Mouse (Mus musculus) adrenal gland, adult 18-20 months (tissue): ENCODE measurements around the gene Sh3rf1. TPM values are rescaled to one million over a fixed set of nuclear protein-coding genes. Genes with fewer than 3 reads are reported as not detected.
A peak's percentile ranks its signal among the peaks of the same experiment; 100 is the strongest.

Experiments used
- DNase-seq, 2 experiments: peaks; one replicate each; pipeline ENCODE4 v3.0.0; 2021 to 2022; ENCODE audit warnings: low spot score in 2 of 2
- total RNA-seq, 2 experiments: library from RNA; stranded (reverse); gene quantifications; 1 replicate in 1 of 2; 2 replicates in 1 of 2; pipeline ENCODE4 v1.2.3; 2021

The Sh3rf1 gene
- total RNA-seq, 2 experiments from 2014 or later: 5.3 to 9.9 TPM

DNA sequence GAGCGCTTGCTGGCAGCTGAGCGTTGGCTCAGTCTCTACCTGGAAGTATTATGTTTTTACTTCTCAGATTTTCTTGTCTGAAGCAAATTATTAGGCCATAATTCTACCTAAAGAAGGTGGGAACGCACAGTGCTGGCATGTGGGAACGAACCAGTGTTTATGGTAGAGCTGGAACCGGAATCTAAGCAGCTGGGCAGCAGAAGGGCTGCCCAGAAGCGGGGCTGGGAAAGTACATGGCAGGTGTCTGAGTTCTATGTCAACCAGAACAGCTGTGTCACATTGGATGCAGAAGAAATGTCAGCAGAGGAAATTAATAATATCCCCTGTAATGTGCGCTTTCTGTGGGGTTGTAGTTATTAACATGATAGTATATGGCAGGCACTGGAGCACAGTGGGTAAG is 36.9 kb downstream of the Sh3rf1 start:
- no peak for DNase-seq

DNA sequence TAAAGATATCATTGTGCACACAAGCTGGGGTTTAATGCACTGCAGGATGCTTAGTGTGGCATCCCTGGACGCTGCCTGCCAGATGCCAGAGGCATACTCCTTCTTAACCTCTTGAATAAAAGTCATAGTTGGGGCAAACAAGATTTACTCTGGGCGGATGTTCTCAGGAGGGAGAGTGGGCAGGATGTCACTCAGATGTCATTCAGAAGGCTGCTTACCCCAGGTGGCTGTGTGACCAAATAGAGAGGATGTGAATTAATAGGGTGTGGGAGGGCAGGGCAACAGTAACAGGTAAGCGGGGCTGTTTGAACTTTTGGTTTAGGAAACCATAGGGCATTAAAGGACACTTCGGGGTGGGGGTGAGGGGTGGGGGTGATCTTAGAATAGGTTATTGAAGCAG is 37.7 kb downstream of the Sh3rf1 start:
- DNase-seq: no peak

DNA sequence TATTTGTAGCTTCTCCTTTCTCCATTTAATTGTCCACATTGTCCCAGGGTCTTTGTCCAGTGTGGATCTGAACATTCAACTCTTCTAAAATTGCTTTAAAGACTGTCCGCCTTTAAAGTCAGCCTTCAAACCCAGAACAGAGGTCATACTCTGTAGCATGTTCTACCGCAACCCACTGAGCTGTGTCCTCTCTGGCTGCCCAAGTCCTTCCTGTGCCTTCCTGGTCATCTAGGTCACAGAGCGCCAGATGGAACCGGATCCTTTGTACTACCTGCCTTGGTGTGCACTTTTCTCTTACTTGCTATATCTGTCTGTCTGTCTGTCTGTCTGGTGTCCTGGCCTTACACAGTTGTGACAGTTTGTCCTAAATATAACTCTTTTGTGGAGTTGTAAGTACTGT is 40.0 kb downstream of the Sh3rf1 start:
- no peak for DNase-seq

GRCm38 (mm10) chr8:61264881-61265280 is 41.2 kb downstream of the Sh3rf1 start:
- DNase-seq: no peak

DNA sequence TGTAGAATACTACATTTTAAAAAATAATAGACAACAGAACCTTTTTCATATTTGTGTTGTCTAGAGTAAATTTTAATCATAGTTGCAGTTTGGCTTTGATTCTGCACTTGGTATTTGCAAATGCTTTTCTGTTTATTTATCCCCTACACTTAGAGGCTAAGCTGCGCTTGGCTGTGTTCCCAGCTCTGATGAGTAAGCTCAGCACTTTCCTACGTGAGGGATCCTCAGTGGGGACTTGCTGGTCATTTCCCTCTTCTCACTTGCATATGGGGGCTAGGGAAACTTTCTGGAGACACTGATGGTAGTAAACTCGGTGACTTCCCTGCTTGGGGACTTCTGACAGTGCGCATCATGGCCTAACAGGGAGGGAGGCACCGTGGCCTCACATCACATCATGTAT is 41.7 kb downstream of the Sh3rf1 start:
- DNase-seq: peak; percentile 38 to 42

DNA sequence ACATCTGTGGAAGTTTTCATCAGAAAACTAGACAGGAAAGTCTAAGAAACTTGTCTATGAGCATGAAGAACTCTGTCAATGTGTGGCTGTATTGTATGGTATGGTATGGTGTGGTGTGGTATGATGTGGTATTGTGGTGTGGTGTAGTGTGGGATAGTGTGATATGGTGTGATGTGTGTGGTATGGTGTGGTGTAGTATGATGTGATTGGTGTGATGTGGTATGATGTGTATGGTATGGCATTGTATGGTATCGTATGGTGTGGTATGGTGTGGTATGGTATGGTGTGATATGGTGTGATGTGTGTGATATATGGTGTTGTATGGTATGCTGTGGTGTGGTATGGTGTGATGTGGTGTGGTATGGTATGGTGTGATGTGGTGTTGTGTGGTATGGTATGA is 43.4 kb downstream of the Sh3rf1 start:
- no peak for DNase-seq

DNA sequence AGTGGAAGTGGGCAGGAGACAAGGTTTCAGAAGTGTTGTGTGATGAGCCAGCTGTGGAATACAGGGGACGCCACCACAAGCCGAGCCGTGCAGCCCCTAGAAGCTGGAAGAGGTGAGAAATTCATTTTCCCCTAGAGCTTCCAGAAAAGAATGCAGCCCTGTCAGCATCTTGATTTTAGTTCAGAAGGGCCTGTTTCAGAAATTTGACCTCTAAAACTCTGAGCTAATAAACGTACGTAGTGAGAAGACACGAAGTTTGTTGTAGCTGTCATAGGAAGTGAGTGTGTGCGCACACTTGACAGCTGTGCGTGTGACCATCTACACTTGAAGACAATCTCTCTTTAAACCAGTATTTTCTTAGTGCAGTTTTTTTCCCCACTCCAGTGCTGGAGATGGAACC is 44.0 kb downstream of the Sh3rf1 start:
- DNase-seq: no peak

GRCm38 (mm10) chr8:61268233-61268916 is 44.7 kb downstream of the Sh3rf1 start:
- DNase-seq: no peak

DNA sequence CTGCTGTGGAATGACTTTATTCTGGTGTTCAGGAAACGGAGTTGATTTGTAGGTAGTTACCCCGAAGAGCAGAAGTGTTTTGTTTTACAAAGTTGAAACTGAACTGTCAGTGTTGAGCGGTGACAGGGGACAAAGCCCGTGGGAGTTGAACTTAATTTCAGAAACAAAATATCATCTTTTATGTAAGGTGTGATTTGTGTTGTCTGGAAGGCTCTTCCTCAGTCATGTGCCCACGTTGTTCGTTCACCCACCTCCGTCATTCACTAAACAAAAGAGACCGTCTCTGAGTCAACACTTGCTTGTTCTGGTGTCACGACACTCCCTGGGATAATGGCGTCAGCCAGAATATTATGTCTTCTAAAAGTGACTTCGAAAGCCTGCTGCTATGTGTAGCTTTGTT is 46.3 kb downstream of the Sh3rf1 start:
- DNase-seq: no peak

DNA sequence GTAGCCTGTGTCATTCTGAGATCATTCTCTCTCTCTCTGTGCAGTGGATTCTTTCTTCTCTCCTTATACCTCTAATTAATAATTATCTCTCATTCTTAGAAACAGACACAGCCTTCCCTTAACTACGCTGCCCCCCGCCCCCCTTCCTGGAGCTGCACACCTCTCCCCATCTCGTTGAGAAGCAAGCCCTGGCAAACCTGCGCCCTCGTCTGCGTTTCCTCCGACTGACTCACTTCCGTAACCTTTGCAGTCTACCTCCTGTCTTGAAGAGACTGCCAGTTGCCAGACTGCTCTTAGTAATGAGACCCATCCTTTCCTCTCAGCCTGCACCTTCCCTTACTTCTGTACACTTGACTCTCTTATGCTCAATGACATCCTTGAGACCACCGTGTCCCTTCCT is 46.9 kb downstream of the Sh3rf1 start:
- DNase-seq: no peak

DNA sequence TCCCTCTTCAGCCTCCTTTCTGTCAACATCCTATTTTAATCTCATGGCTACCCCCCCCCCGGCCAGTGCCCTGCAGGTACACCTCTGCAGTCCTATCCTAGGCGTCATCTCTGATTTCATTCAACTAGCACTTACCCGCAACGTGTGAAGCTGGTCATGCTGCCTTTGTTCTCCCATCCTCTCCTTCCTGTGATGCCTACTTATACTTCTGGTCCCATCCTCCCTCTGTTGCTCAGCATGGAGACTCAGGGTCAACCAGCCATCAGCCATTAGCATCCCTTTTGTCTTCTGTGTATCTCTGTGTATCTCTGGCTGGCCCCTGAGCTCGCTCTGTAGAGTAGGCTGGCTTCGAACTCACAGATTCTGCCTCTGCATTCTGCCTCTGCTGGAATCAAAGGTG is 47.3 kb downstream of the Sh3rf1 start:
- DNase-seq: no peak

- DNase-seq: no peak
Observed at GRCm38 (mm10) chr8:61272838-61273237, 49.2 kb downstream of the Sh3rf1 start.

GRCm38 (mm10) chr8:61273307-61274221 is 49.9 kb downstream of the Sh3rf1 start:
- no peak for DNase-seq

- DNase-seq: no peak
Observed at GRCm38 (mm10) chr8:61274602-61275462, 51.2 kb downstream of the Sh3rf1 start.

DNA sequence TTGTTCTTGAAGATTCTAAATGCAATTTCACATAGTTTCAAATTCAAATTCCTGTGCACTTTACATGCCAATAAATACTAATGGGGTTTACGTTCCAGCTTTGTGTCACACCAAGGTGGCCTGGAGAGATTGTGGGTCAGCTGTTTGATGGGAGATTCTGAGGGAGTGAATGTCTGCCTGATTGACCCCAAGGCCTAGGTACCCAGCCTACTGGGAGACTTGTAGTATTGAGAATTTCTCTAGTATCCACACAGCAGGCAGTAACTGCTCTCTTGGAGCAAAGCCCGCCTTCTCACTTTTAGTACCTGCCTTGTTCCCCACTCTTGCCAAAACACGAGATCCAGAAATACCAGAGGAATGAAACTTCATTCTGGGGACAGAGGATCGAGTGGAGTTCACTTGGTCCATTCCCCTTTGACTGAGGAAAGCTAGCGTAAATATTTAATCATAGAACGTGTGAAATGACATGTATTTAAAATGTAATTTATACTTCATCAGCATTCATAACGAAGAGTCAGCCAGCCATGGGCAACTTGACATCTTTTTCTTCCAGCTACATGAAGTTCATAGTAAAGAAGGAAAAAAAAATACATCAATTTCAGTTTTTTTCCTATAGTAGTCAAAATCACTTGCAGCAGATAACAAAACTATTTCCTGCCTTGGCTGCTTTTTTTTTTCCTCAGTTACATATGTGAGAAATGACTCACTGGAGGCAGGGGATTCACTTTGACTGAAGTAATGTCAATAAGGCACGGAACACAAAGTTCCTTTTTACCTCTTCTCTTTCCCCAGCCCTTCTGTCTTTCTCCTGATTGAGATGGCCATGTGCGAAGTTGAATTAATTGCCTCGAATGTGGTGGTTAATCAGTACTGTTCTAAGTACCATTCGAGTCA is 52.0 kb downstream of the Sh3rf1 start:
- no peak for DNase-seq

GRCm38 (mm10) chr8:61276397-61276796 is 52.7 kb downstream of the Sh3rf1 start:
- DNase-seq: no peak

GRCm38 (mm10) chr8:61279030-61279429 is 55.4 kb downstream of the Sh3rf1 start:
- DNase-seq: no peak

DNA sequence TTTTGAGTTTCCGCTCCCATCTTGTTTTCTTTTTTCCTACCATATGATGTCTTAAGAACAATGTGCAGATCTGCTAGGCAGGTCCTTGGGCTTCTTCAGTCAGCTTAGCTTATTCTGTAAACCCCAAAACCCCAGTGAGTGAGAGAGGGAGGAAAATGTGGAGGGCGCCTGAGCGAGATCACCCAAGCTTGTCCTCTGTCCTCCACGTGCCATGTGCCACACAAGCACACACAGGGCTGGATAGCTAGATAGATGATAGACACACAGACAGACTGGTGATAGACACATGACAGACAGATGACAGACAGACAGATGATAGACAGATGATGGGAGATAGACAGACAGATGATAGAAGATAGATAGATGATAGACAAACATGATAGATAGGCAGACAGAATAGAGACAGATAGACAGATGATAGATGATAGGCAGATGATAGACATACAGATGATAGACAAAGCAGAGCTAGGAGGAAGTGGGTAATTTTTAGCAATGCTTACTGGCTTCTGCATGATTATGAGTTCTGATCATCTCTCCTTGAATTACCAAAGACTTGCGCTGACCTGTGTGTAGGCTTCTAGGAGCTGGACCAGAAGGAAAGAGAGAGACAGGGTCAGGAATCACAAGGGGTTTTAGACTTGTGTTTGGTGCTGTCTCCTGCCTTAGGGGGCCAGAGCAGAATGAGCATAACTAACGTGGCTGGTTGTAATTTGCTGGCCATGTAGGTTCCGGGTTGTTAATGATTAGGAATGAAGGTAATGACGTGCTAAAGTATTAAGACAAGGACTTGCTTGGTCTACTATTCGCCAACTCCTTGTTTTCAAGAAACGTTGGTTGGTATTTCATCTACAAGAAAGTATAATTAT is 58.9 kb downstream of the Sh3rf1 start:
- DNase-seq: no peak
